Comparison of ENCODE assay signal across 8 mouse cellular contexts in genomic region chr1:75264091-75264880, GRCm38 (mm10). TPM values are rescaled to one million over a fixed set of nuclear protein-coding genes. Genes with fewer than 3 reads are reported as not detected.
DNase-seq lines count a peak whose midpoint lies in the region; ATAC-seq lines count a peak whose summit lies in the region.

TSS of gene Ptprn (minus strand) at chr1:75264502.

- H3K9me3 ChIP-seq in heart, embryonic 14.5 days (ENCODE audit: control insufficient read depth, low read length), result no peaks in the 10 kb centered on the region

- 9% methylated on average over 32 of the region's 32 CpGs for WGBS in heart, embryonic 14.5 days

- H3K9ac ChIP-seq in heart, embryonic 14.5 days (ENCODE audit: low read length), result no peak within 1 kb of the TSS

- no peaks in the 10 kb centered on the region for H3K36me3 ChIP-seq in heart, embryonic 14.5 days (ENCODE audit: control insufficient read depth, insufficient read depth, low read length)

- H3K27ac ChIP-seq in heart, embryonic 14.5 days (replicated peaks in 1 of 2; ENCODE audit: control insufficient read depth in 1 of 2, insufficient read depth in 1 of 2, low read depth in 2 of 2, low read length in 2 of 2), result no peak within 1 kb of the TSS

- peak within 1 kb of the TSS; percentile 22 for H3K4me2 ChIP-seq in heart, embryonic 14.5 days (ENCODE audit: low read length)

- intact Hi-C loops in left cerebral cortex, postnatal 14 days (cut with DNase I), result no loop called here

- no peaks in the 10 kb centered on the region for H3K4me1 ChIP-seq in heart, embryonic 14.5 days (ENCODE audit: control insufficient read depth in 2 of 2, insufficient read depth in 2 of 2, low read length in 2 of 2)

- H3K4me3 ChIP-seq in heart, embryonic 14.5 days (ENCODE audit: control insufficient read depth in 1 of 2, insufficient read depth in 1 of 2, low read depth in 1 of 2, low read length in 2 of 2), result peak within 1 kb of the TSS in 1 of 2 experiments; percentile 7; a peak in 3 of 4 replicates

- peaks cover 50% of the 10 kb centered on the region for H3K27me3 ChIP-seq in heart, embryonic 14.5 days (ENCODE audit: control insufficient read depth, insufficient read depth, low read length)

- ATAC-seq in heart, embryonic 14.5 days (ENCODE audit: insufficient number of reproducible peaks, insufficient read depth, low FRiP score, low read depth), result no peak
- no peak for ATAC-seq in activated CD4-positive, CD25-positive, alpha-beta regulatory T cell, adult 4 months

- no peak for DNase-seq in heart, adult 9 months (ENCODE audit: low spot score in 2 of 2)
- peak; percentile 89 for DNase-seq in cerebellum, adult 9-10 months
- peak; percentile 83 to 85 for DNase-seq in frontal cortex, postnatal 36 days (ENCODE audit: low spot score in 2 of 2)
- peak; percentile 79 to 83 for DNase-seq in left cerebral cortex, postnatal 14 days (ENCODE audit: low spot score in 2 of 2)
- peak; percentile 89 to 92 for DNase-seq in right cerebral cortex, postnatal 10 days (ENCODE audit: low spot score in 2 of 2)
- no peak for DNase-seq in gastrocnemius, adult 8-10 months (ENCODE audit: low spot score in 2 of 2)

RNA-seq across cellular contexts. Expression of gene Ptprn, which starts in this region (rescaled TPM):
- 0.38 and 0.41 TPM in 2 replicates for polyA plus RNA-seq in heart, embryonic 14.5 days (2014; fragmentation: Nextera tagmentation; extraction: Ambion mirVana)
- 100 to 1,000 TPM; 376 to 396 TPM for total RNA-seq in left cerebral cortex, postnatal 14 days (2021)
- polyA plus RNA-seq in activated CD4-positive, CD25-positive, alpha-beta regulatory T cell, adult 4 months (2017; shearing (Covaris generic)), result under 1 TPM; 0.37 to 0.47 TPM
- under 1 TPM in 3 of 4 experiments, not detected in 1; 0.07 to 0.31 (median 0.08) TPM for total RNA-seq in gastrocnemius, adult 8-10 months (2022)

Comparison
In these comparisons a context has a peak if more than half of its experiments do, and no peak if none do; other contexts are left out.
1. RNA of gene Ptprn (total RNA-seq): 376 to 396 TPM in left cerebral cortex, postnatal 14 days; 0.07 to 0.31 TPM in gastrocnemius, adult 8-10 months; every median in the first group is over 100 times any median in the second.
2. DNase-seq: peak in cerebellum, adult 9-10 months (single experiment), frontal cortex, postnatal 36 days (2 of 2), left cerebral cortex, postnatal 14 days (2 of 2) and right cerebral cortex, postnatal 10 days (2 of 2); none in heart, adult 9 months (0 of 2) and gastrocnemius, adult 8-10 months (0 of 2).